Mouse (Mus musculus) spleen, postnatal 0 days (tissue): ENCODE measurements around the gene Cd320. TPM values are rescaled to one million over a fixed set of nuclear protein-coding genes. Genes with fewer than 3 reads are reported as not detected.

ENCODE experiments used
- polyA plus RNA-seq: library from polyadenylated mRNA; unstranded; fragments of >200 nt; fragmentation: Nextera tagmentation; extraction: Ambion mirVana; gene quantifications from 2 replicates; pipeline ENCODE4 v1.2.1, GENCODE M21; 2015

Gene Cd320
- 14.3 and 19.1 TPM in 2 replicates for polyA plus RNA-seq

GRCm38 (mm10) chr17:33842966-33843795, at the start of gene Cd320:
Cd320 (plus strand) TSS chr17:33843091.

GRCm38 (mm10) chr17:33810334-33811141, 32.4 kb upstream of the Cd320 start, which contains the start of gene Kank3:
Kank3 (plus strand) TSS chr17:33810519.

GRCm38 (mm10) chr17:33824084-33824996, 18.6 kb upstream of the Cd320 start, which contains the start of the genes Rps28 and Ndufa7:
Rps28 (minus strand) TSS chr17:33824562.
Ndufa7 (plus strand) TSS chr17:33824572.

DNA sequence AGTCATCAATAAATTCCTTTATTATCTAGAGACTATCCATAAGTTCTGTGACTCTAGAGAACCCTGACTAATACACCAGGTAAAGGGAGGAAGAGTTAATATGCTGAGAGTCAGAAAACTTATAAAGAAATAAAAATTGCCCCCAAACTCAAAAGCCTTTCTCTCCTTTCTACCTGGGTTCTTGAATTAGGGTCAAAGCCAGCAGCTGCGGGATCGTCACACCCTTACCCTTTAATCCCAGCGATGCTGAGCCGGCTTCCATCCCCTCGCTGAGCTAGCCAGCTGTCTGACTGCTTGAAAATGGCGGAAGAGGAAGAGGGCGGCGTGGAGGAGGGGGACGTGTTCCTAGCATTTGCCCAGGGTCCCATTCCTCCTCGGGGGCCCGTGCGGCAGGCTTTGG, 30.6 kb downstream of the Cd320 start, which contains the start of gene Gm7029:
Gm7029 (plus strand) TSS at position 301 of the 400 bp plus-strand sequence.

GRCm38 (mm10) chr17:33890533-33891059, 47.7 kb downstream of the Cd320 start, which contains the start of gene Kifc1:
Kifc1 (minus strand) TSS chr17:33890661.

Other genes starting within 250 kb of the Cd320 start
- 34.5 and 34.8 TPM in 2 replicates for gene Zfp414, start 214.0 kb upstream of the Cd320 start, polyA plus RNA-seq
- gene Pram1, start 205.0 kb upstream of the Cd320 start, polyA plus RNA-seq: 13.6 and 16.2 TPM in 2 replicates
- 201 and 207 TPM in 2 replicates for gene Hnrnpm, start 156.2 kb upstream of the Cd320 start, polyA plus RNA-seq
- 242 and 248 TPM in 2 replicates for gene March2, start 124.4 kb upstream of the Cd320 start, polyA plus RNA-seq
- 138 and 157 TPM in 2 replicates for gene Rab11b, start 82.6 kb upstream of the Cd320 start, polyA plus RNA-seq
- gene Angptl4, start 61.3 kb upstream of the Cd320 start, polyA plus RNA-seq: 37.2 and 37.6 TPM in 2 replicates
- 27.7 and 41.7 TPM in 2 replicates for gene Kank3, start 32.6 kb upstream of the Cd320 start, polyA plus RNA-seq
- gene Rps28, start 18.5 kb upstream of the Cd320 start, polyA plus RNA-seq: 1,075 and 1,076 TPM in 2 replicates
- gene Ndufa7, start 18.5 kb upstream of the Cd320 start, polyA plus RNA-seq: 294 and 300 TPM in 2 replicates
- not detected in 2 replicates for gene Gm7029, start 30.7 kb downstream of the Cd320 start, polyA plus RNA-seq
- 7.4 and 8.4 TPM in 2 replicates for gene Kifc1, start 47.6 kb downstream of the Cd320 start, polyA plus RNA-seq
- gene Platr17, start 62.0 kb downstream of the Cd320 start, polyA plus RNA-seq: 0.77 and 1.2 TPM in 2 replicates
- gene Daxx, start 66.3 kb downstream of the Cd320 start, polyA plus RNA-seq: 27.0 and 29.1 TPM in 2 replicates
- 70.3 and 83.6 TPM in 2 replicates for gene Tapbp, start 72.8 kb downstream of the Cd320 start, polyA plus RNA-seq
- 11.8 and 12.6 TPM in 2 replicates for gene Zbtb22, start 72.8 kb downstream of the Cd320 start, polyA plus RNA-seq
- 16.8 and 22.9 TPM in 2 replicates for gene Rgl2, start 86.5 kb downstream of the Cd320 start, polyA plus RNA-seq
- gene Pfdn6, start 97.3 kb downstream of the Cd320 start, polyA plus RNA-seq: 147 and 152 TPM in 2 replicates
- gene Wdr46, start 97.6 kb downstream of the Cd320 start, polyA plus RNA-seq: 20.6 and 20.9 TPM in 2 replicates
- 3.7 and 4.2 TPM in 2 replicates for gene B3galt4, start 108.4 kb downstream of the Cd320 start, polyA plus RNA-seq
- gene Vps52, start 112.7 kb downstream of the Cd320 start, polyA plus RNA-seq: 25.5 and 27.2 TPM in 2 replicates
- 2,156 and 2,219 TPM in 2 replicates for gene Rps18, start 112.9 kb downstream of the Cd320 start, polyA plus RNA-seq
- 186 and 228 TPM in 2 replicates for gene H2-K1, start 157.3 kb downstream of the Cd320 start, polyA plus RNA-seq
- gene Ring1, start 181.6 kb downstream of the Cd320 start, polyA plus RNA-seq: 8.9 and 11.6 TPM in 2 replicates
- gene H2-Ke6, start 185.0 kb downstream of the Cd320 start, polyA plus RNA-seq: 36.1 and 46.0 TPM in 2 replicates
- 58.1 and 68.4 TPM in 2 replicates for gene Slc39a7, start 188.6 kb downstream of the Cd320 start, polyA plus RNA-seq
- 26.4 and 30.3 TPM in 2 replicates for gene Rxrb, start 188.7 kb downstream of the Cd320 start, polyA plus RNA-seq
- 0.32 and 0.93 TPM in 2 replicates for gene Col11a2, start 196.3 kb downstream of the Cd320 start, polyA plus RNA-seq
- gene H2-Oa, start 249.2 kb downstream of the Cd320 start, polyA plus RNA-seq: 2.5 and 4.4 TPM in 2 replicates